Mouse (Mus musculus): ENCODE measurements around the gene Vsx2.
"Not testable (repeated sequence)": the region's sequence is repeated elsewhere in the genome, so short reads cannot be mapped to it uniquely, and the experiment has no call there.

Gene Vsx2

DNA sequence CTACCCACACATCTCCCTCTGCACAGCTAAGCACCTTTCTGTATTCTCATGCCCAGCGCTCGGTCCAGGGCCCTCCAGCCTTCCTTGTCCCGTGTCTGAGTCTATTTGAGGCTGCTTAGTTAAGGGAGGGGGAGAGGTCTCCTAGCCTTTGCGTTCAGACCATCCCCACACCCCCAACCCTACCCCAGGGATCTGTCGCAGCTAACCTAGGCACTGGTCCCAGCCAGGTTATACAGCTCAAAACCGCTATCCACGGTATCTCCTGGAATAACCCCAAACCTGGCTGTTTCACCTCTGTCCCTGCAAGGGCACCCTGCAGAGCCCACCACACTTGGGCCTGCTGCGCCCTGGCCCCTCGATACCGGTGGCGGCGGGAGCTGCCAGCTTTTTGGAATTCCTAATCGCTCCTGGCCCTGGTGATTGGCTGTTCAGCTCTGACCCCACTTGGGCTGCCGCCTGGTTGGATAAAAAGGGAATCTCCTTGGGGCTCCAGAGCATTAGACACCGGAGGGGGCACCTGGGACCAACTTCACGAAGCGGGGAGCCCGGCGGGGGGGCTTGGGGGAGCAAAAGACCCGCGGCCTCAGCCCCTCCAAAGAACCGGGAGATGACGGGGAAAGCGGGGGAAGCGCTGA is at the start of gene Vsx2:
Gene Vsx2 (plus strand): TSS at position 427 of the 635 bp plus-strand sequence.
- DNase-seq = no peak

DNA sequence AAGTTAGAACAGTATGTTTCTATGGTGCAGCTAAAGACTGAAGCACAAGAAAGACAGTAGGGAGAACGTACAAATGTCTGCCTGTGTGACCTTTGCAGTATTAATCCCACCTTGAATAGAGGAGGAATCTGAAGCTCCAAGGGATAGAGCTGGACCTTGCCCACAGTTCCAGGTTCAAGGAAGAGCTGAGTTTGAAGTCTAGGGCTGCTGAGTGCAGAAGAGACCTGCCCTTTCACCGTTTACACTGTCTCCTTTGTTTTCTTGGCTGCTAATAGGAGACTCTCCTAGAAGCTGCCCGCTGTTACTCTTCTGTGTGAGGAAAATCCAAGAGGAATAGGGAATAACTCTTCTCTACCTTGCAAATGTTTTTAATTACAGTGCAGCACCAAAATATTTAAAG is 45.8 kb upstream of the Vsx2 start:
- DNase-seq = no peak

DNA sequence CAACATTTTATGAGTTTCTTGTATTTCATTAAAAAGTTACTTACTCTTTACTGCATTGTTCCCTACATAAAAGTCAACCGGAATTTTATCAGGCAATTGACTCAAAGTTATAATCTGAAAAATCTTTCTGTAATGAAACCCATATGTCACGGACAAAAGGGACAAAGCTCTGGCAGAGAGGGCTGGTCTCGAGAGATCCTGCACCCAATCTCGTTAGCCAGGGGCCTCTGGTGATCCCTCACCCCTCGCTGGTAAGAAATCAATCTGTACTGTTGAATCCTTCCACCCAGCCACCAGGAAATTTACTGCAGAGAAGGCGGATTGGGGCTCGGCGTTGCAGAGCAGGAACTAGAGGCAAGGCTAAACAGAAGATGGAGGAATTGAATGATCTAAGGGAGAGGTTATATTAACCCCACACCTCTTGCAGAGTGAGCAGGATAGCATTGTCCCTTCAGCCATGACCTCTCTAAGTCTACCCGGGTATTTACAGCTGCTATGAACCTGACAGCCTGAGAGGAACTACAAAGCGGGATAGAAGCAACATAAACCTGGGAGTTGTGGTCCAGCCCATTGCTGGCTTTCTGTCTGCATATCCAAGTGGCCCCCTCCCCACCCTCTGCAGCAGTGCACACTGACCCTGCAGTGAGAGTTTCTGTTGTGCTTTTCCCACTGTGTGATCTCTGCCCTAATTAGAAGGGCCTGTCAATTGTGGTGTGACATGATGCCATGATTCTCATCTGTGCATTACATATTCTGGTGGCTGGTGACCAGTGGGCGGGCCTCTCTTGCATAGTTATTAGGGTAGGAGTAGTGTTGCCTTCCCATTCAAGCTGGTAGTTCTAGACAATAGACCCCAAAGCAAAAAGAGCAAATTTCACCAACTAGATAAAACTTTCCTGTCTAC is 45.2 kb upstream of the Vsx2 start:
- no peak for DNase-seq

DNA sequence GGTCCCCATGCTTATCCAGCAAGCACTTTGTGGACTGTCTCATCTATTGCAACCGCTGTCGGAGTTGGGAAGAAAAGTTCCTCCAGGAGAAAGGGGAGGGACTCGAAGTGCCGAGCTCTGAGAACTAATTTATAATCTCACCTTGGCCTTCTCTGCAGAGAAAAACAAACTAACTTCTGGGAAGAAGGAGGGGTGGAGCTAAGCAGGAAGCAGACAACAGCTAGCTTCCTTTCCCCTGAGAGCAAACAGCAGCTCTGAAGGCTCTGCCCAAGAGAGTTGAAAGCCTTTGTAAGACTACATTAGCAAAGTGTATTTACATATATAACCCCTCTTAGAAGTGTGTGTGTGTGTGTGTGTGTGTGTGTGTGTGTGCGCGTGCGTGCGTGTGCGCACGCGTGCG is 44.1 kb upstream of the Vsx2 start:
- DNase-seq = no peak

DNA sequence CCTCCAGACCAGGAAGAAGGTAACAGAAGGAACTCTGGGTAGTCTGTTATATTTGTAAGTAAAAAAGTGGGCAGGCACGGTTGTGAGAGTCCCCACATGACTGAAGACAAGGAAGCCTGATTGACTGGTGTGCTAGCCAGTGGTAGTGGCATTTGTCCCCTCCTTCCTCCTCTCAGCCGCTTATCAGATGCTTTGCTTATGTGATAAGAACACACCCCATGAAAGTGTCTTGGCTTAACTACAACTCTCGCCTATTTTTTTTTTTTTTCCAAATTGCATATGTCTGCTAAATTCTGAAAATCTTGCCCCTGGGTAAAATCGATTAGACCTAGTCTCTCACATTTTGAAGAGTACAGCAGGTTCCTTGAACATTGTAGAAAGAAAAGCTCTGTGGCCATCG is 39.1 kb upstream of the Vsx2 start:
- DNase-seq = no peak

DNA sequence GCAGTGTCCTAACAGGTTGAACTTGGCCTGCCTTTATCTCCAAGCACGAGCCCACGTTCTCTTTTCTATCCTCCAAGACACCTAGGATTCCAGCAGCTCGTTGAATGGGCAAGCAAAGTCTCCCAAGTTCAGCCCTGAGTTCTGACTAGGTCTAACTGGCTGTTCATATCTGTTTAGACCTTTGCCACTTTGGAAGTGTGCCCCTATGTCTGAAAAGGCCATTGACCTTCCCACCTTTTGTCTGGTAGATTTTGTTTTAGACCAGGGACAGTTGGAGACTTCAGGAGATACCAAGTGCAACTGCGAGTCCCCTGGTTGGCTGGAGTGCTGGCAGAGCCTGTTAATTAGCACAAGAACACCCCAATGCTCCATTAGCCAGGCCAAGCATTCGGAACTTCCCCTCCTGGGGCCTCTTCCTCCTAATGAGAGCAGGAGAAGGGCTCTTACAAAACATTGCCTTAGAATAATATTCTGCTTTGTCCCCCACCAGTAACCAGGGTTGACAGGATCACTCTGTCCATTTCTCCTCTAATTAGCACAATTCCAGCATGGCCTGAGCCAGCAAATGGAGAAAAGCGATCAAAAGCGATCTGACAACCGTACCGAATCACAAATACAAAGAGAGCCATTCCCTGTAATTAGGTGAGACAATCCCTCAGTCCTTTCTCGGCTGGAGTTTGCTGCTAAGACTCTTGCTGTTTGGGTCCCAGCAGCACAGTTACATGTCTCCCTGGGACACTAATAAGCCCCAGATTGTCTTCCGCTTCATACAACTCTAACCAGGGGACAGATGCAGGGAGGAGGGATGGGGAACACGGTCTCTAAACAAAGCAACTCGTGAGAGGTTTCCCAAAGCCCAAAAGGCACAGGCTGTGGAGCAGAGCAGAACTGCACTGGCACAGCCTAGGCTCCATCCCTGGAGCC is 37.4 kb upstream of the Vsx2 start:
- no peak for DNase-seq

DNA sequence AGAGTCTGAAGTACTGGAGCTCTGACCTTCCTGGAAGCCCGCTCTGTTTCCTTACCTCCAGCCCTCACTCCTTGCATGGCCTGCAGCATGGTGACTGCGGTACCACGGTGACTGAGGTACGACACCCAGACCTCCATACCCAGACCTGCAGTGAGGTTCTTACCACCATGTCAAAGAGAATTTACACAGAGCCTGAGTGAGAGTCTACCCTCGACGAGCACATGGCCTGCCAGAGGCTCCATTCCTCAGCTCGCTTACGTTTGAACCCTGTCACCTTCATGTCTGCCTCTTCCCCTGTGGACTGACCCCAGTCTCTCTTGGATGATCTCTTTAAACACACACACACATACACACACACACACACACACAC is 36.7 kb upstream of the Vsx2 start:
- no peak for DNase-seq

DNA sequence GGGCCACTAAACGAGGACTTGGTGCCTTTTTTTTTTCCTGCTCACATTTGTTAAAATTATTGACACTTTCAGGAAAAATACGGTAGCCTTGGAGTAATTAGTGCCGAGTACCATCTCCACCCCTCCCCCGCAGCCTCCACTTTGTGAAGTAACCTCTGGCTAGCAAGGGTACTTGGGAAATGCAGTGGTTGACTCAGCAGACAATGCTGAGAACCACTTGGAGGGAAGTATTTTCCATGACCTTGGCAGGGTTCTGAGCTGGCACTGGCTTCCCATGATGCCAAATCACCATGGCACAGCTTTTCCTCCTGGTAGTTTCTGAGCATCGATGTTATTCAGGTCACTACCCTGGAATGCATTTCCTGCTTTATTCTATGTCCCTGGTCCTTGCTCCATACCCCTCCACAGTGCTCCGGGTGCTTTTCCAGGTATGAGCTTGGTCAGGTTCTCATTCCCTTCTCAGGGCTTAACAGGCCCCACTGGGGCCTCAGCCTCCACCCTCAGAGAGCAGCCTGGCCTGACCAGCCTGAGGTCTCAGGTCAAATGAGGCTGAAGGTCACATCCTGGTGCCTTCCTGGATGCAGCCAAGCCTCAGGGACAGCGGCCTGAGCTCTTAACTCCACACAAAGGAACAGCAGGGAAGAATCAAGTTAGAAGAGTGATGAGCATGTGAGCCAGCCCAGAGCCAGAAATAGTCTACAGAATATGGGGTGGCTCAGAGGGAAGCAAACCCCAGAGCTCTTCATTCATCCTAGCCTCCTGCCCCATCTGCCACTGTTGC is 35.7 kb upstream of the Vsx2 start:
- no peak for DNase-seq

DNA sequence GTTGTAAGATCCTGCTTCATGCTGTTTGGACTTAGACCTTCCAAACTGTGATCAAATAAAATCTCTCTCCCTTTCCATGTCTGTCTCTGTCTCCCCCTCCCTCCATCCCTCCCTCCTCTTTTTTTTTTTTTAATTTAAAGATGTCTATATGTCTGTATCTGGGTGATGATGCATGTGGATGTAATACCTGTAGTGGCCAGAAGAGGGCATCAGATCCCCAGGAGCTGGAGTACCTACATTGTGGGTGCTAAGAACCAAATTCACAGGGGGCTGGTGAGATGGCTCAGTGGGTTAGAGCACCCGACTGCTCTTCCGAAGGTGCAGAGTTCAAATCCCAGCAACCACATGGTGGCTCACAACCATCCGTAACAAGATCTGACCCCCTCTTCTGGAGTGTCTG is 30.0 kb upstream of the Vsx2 start:
- DNase-seq = not testable (repeated sequence)

DNA sequence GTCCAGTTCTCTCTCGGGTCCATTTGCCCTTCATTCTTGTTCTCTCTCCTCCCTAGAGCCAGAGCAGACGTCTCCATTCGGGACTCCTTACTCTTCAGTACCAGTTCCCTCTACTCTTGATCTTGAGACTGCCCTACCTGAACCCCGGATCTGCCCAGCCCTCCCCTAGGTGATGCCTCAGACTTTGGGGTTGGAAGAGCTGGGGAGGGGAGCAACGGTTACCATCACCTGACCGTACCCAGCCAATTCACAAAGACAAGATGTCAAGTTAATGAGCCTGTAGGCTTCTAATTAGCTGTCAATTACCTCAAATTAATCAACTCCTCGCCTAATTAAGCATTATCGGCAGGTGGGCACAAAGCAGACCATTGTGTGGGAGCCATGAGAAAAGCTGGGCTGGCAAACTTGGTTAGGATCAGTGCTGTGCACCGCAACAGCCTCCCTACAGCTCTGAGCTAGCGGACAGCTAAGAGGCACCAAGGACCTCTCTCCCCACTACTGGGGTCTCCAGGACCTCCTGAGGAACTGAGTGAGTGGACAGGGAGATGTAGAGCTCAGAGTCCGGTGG is 28.1 kb upstream of the Vsx2 start:
- no peak for DNase-seq

DNA sequence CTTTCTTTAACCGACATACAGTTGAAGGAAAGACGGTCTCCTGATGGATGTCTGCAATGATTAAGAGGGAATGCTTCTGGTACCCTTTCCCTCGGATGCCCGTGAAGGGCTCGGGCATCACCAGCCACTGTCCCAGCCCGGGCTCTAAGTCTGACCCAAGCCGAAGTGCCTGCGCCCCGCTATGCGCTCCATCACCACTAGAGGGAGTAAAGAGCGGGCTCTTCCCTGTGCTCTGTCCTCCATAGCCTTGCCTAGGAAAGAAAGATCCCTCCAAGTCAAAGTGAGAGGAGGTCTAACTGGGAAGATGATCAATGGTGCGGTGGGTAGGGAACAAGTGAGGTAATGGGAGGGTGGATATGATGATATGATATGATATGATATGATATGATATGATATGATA is 23.5 kb upstream of the Vsx2 start:
- DNase-seq = peak; percentile 70

DNA sequence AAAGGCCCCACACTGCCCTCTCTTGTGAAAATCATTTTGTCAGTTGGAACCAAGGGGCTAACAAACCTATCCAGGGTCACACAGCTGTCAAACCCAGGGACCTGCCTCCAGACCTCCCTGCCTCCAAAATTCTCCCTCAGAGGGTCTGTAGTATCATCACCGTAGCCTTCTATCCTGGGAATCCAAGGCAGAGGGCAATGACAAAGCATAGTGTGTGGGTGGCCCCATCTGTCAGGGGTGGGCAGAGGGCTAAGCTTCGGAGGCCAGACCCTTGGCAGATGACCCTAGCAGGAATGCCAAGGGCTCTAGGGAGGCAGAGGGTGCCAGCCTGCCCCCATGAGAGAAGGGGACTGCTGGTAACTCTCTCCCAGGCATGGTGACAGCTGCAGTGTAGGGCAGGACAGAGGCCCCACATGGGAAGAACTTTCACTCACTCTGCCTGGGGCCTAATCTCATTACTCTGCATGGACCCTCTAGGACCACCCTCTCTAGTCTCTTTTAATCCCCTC is 22.9 kb upstream of the Vsx2 start:
- no peak for DNase-seq

DNA sequence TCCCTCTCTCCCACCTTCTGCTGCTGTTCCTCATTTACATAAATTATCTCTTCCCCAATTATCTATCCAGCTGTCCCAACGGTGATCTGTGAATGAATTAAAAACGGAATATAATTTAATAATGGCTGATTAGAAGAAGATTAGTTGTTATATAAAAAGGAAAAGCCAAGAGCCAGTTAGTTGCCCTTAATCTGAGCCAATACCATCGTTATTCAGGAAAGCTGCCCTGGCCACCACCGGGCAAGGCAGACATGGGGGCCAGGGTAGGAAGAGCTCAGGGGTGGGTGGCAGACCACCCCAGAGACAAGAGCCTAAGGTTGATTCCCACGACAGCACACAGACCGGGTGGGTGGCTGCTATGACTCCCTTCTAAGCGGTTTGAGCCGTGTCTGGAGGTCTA is 21.3 kb upstream of the Vsx2 start:
- DNase-seq = no peak

DNA sequence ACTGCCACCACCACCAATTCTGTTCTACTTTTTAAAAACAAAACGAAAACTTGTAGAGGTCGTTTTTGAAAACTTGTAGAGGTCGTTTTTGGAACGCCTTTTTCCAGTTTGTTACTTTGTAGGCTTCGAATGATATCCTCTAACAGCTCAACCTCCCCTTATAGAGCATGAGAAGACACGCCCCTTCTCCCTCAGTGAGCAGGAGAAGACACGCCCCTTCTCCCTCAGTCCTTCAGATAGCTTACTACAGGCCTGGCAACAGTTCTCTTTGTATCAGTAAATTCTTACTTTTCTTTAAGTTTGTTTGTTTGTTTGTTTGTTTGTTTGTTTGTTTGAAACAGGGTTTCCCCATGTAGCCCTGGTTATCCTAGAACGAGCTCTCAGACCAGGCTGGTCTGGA is 14.3 kb upstream of the Vsx2 start:
- no peak for DNase-seq

DNA sequence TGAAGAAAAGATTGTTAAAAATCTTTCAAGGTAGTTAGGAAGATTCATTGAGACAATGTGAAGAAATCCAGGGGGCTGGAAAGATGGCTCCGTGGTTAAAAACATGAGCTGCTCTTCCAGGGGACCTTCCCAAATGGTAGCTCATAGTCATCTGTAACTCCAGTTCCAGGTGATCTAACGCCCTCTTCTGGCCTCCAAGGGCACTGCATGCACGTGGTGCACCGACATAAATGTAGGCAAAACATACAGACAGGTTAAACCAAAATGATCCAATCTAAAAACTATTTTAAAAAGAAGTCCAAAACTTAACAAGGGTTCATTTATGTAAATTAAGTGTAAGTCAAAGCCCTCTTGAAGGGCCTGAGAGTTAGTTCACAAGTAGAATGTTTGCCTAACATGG is 7.0 kb upstream of the Vsx2 start:
- DNase-seq = no peak

DNA sequence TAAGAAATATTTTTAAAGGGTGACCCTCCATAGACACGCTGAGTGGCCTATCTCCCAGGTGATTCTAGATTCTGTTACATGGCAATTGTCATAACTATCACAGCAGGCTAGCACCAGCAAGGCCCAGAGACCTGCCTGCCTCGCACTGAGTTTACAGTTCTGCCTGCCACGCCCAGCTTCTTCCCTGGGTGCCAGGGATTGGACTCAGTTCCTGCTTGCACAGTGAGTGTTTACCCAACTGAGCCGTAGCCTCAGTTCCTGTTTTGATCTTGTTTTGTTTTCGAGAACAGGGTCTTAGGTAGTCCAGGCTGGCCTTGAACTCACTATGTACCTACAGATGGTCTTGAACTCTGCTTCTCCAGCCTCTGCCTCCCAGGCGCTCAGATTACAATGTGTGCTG is 2.0 kb upstream of the Vsx2 start:
- no peak for DNase-seq

DNA sequence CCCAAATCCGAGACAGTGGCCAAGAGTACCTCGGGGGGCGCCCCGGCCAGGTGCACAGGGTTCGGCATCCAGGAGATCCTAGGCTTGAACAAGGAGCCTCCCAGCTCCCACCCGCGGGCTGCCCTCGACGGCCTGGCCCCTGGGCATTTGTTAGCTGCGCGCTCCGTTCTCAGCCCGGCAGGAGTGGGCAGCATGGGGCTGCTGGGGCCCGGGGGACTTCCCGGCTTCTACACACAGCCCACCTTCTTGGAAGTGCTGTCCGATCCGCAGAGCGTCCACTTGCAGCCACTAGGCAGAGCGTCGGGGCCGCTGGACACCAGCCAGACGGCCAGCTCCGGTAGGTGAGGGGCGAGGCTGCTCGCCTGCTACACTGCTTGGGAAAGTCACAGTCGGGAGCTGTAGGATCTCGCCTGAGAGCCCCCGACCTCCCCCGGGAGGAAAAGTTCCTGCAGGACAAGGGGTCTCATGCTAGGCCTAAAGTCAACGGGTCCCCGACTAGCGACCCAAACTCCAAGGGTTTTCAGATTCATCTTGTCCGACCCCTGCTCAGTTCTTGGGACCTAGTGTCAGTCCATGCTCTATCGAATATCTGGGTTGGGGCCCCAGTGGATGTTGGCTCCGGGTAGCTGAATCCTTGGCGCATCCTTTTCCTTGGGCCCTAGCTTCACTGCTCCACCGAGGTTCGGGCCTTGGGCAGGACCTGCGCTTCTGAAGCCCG is 573 bp downstream of the Vsx2 start:
- DNase-seq = no peak

DNA sequence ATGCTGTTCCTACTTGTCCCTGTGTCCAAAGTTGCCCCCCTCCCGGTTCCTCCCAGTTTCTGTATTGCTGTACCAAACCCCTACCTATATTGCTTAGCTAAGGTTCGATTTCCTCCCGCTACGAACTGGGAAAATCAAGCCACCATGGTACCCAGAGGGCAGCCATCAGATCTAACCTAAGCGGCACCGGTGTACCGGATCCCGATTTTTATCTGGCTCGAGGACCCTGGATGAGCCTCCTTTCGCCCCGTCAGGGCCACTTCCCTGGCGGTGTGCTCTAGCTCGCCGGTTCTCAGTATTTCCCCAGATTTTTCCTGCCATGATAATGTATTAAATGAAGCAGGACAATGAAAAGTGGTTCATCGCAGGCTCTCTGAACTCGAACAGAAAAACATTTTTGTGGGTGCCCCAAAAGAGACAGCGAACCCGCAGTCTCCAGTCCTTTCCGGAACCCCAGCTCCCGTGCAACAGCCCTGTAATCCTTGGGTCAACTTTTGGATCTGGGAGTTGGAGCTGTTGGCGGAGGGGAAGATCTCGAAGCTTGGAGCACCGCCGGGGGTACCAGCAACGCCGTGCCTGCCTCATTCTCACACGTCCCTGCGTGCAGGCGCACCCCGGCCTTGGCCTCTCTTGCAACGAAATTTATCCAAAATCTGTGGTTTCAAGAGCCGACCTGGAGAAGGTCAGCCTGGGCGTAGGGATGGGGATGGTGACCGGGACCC is 1.3 kb downstream of the Vsx2 start:
- DNase-seq = no peak

DNA sequence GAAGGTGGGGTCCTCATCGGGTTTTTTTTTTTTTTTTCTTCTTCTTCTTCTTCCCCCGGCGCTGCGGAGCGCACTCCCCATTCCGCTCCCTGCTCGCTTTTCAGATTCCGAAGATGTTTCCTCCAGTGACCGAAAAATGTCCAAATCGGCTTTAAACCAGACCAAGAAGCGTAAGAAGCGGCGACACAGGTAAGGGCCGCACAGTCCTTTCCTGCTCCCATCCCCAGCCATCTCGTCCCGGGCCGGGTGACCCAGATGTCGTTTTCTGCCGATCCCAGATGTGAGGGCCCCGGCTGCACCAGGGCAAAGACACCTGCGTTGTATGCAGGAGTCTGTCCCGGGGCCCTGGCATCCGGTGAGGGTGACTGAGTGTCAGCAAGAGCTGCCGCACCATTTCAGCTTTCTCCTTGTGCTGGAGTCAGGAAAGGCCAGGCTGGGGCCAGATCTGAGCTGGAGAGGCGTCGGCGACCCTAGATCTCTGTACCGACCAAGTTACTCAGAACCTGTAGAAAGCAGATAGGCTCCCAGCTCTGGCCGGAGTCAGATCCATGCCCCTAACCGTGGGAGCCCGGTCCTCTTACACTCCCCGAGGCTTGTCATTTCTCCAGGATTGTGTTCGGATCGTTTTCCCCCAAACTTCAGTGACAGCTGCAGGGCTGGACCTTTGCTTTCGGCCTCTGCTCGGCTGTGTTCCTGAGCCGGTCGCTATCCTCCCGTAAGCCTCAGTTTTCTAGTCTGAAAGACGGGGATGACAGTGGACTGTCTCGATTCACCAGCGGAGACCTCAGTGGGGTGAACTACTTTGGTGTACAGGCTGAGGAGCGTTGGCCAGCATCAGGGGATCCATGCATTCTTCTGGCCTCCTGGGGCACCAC is 2.1 kb downstream of the Vsx2 start:
- DNase-seq = peak; percentile 34

DNA sequence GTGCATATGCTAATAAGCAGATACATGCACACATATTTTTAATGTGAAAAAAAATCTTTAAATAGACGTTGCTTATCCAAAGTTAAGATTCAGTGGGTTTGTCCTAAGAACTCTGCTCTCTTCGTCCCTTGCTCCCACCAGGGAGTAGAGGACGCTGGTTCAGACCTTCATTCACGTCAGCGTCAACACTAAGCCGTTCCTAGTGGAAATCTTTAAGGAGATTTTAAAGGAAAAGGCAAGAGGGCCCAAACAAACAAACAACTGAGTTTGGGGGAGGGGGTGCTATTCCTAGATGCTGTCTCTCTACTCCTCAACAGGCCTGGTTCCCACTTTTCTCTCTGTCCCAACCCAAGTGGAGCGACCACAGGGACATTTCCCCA is 2.8 kb downstream of the Vsx2 start:
- no peak for DNase-seq

All from kidney, adult 18-20 months (tissue).